Mouse (Mus musculus) kidney, adult 2 months (tissue): ENCODE data around the gene Pou6f1. TPM values are rescaled to one million over a fixed set of nuclear protein-coding genes. Genes with fewer than 3 reads are reported as not detected.
A peak's percentile ranks its signal among the peaks of the same experiment; 100 is the strongest.
"Not testable (repeated sequence)": the region's sequence is repeated elsewhere in the genome, so short reads cannot be mapped to it uniquely, and the experiment has no call there.

Source experiments
- DNase-seq: peaks from one replicate; pipeline ENCODE4 v3.0.0; 2021
- H3K27ac ChIP-seq: fragments of 200-500 bp; 2 replicates; pipeline ENCODE4 v1.5.1; 2012; ENCODE audit warnings: low read depth, low read length, control low read depth, inconsistent platforms; ENCODE audit not compliant: insufficient read depth
- H3K27me3 ChIP-seq: fragments of 200-500 bp; replicated peaks from 2 replicates; pipeline ENCODE4 v1.6.1; 2012; ENCODE audit warnings: mild to moderate bottlenecking, moderate library complexity, low read length, inconsistent platforms; ENCODE audit not compliant: control insufficient read depth, insufficient read depth
- H3K36me3 ChIP-seq: fragments of 200-500 bp; 2 replicates; pipeline ENCODE4 v1.6.1; 2012; ENCODE audit warnings: mild to moderate bottlenecking, moderate library complexity, low read length, inconsistent platforms; ENCODE audit not compliant: control insufficient read depth, insufficient read depth
- H3K4me1 ChIP-seq: fragments of 200-500 bp; 2 replicates; pipeline ENCODE4 v1.6.1; 2011; ENCODE audit warnings: low read length; ENCODE audit not compliant: control insufficient read depth, insufficient read depth
- H3K4me3 ChIP-seq: fragments of 200-500 bp; 2 replicates; pipeline ENCODE4 v1.5.1; 2011; ENCODE audit warnings: mild to moderate bottlenecking, low read depth, low read length, control low read depth; ENCODE audit not compliant: insufficient read depth
- CTCF ChIP-seq: fragments of 200-500 bp; conservative IDR thresholded peaks from 2 replicates; pipeline ENCODE4 v1.5.1; 2011; ENCODE audit warnings: low read depth, mild to moderate bottlenecking, control low read depth, low read length, moderate library complexity, mixed read lengths; ENCODE audit not compliant: insufficient read depth, insufficient read length
- POLR2A ChIP-seq: fragments of 200-500 bp; IDR thresholded peaks from one replicate; pipeline ENCODE4 v1.6.1; 2011; ENCODE audit warnings: low read depth, low read length, control low read depth
- WGBS: fragments of 180-500 bp; shearing (Covaris S2); methylation state at CpG from one replicate; pipeline ENCODE4 v1.1.7; 2018; 5-methylcytosine and 5-hydroxymethylcytosine counted together
- polyA plus RNA-seq: library from polyadenylated mRNA; depleted of rRNA; stranded (reverse); fragments of >200 nt; gene quantifications from 2 replicates; pipeline ENCODE4 v1.2.3, GENCODE M21; 2012

Gene Pou6f1
- polyA plus RNA-seq, 1 experiment: 28.5 TPM

DNA sequence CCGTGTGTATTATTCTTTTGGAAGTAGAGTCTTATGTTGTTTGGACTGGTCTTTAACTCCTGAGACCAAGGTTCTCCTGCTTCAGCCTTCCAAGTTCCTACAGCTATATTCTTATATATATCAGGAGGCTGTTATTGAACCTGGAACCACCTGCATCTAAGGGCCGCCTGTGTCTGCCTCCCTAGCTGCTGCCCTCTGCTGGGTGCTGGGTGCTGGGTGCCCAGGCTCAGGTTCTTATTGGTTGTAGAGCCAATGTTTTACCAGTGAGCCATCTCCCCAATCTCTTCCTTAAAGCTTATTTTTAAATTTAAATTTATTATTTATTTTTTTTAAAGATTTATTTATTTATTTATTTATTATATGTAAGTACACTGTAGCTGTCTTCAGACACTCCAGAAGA is 12.6 kb upstream of the Pou6f1 start:
- no peak overlapping the region for H3K27ac ChIP-seq
- peaks cover 1% of the 10 kb centered on the region; the same call in 1 of the 2 replicates for H3K36me3 ChIP-seq
- H3K27me3 ChIP-seq: no peaks in the 10 kb centered on the region
- WGBS: 70% methylated on average over 2 of the region's 2 CpGs
- TF ChIP-seq CTCF (peak; percentile 52), POLR2A (no peak)
- peak; percentile 45 for DNase-seq
- H3K4me3 ChIP-seq: no peak overlapping the region
- peaks cover 13% of the 10 kb centered on the region; the same call in 1 of the 2 replicates for H3K4me1 ChIP-seq

DNA sequence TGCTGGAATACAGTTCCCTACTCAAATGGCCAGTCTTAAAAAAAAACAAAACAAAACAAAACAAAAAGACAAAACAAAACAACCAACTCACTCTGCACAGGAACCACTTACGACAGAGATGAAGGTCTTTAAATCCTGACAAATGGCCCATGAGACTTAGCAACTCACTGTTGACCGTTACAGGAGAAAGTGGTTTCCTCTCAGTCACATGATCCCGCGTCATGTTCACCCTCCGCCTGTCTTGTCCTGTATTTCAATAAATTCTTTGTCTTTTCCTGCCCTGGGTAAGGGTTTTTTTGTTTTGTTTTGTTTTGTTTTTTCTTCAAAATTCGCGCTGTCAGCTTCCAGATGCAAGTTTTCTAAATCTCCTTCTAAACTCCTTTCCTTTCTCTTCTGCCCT is 12.2 kb upstream of the Pou6f1 start:
- Histone ChIP-seq H3K4me3 (no peak overlapping the region), H3K4me1 (peaks cover 13% of the 10 kb centered on the region; the same call in 1 of the 2 replicates), H3K27me3 (no peaks in the 10 kb centered on the region), H3K27ac (no peak overlapping the region), H3K36me3 (no peaks in the 10 kb centered on the region)
- TF ChIP-seq POLR2A (no peak), CTCF (no peak)
- DNase-seq: no peak
- 71% methylated on average over 7 of the region's 7 CpGs for WGBS

DNA sequence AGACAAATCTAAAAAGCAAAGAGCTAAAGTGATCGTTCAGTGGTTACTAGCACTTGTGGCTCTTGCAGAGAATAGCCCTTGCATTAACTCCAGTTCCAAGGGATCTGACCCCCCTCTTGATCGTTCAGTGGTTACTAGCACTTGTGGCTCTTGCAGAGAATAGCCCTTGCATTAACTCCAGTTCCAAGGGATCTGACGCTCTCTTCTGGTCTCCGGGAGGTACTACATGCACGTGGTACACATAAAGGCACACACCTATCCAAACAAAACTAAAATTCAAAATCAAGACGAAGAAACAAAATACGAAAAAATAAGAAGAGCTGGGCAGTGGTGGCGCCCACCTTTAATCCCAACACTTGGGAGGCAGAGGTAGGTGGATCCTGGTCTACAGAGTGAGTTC is 6.9 kb upstream of the Pou6f1 start:
- H3K27ac ChIP-seq, H3K27me3 ChIP-seq, H3K36me3 ChIP-seq, H3K4me3 ChIP-seq: not testable (repeated sequence)
- H3K4me1 ChIP-seq: peaks cover 14% of the 10 kb centered on the region
- TF ChIP-seq CTCF: peak; percentile 43
- 90% methylated on average over 8 of the region's 8 CpGs for WGBS
- DNase-seq: peak; percentile 59

DNA sequence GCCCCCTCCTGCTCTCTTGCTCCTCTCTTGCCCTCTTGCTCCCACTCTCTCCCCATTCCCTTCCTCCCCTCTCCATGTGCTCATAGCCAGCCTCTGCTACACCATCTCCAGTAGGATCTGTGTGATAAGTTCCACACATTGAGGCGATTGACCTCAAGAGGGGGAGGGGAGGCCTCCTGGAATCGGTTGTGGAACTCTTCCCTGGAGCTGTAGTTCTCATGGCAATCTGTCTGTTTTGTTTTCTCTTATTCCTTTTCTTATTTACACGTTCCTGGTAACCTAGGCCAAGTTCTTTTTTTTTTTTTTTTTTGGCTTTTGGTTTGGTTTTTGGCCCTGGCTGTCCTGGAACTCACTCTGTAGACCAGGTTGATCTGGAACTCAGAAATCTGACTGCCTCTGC is 1.9 kb upstream of the Pou6f1 start:
- Histone ChIP-seq H3K4me1 (peaks cover 27% of the 10 kb centered on the region), H3K27ac (peak overlapping the region; percentile 96), H3K27me3 (no peaks in the 10 kb centered on the region), H3K4me3 (no peak overlapping the region), H3K36me3 (no peaks in the 10 kb centered on the region)
- WGBS: 24% methylated on average over 3 of the region's 3 CpGs
- DNase-seq: peak; percentile 55
- no peak for TF ChIP-seq POLR2A

DNA sequence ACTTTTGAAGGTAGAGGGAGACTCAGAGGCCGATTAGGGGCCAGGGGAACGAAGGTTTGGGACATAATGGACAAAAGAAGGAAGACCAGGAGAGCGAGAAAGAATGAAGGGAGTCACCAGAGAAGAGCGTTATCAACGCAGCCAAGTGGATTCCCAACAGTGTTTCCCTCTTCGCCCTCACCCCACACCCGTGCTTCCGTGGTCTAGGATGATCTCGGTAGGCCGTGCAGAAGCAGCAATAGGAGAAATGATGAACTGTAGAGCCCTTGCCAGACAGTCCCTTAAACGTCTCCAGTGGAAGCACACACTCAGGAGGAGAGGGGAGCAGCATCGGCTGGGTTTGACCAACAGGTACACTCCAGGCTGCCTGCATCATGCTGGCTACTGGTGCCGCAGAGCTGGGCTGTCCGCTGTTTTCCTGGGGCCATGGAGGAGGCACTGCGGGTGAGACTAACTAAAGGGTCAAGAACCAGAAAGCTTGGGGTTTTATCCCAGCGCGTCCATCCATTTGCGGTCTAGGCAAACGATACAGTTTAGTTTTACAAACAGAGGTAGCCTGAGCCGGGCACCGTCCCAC is 1.0 kb upstream of the Pou6f1 start:
- H3K4me3 ChIP-seq: peak overlapping the region; percentile 67
- DNase-seq: no peak
- H3K36me3 ChIP-seq: no peaks in the 10 kb centered on the region
- TF ChIP-seq POLR2A (no peak), CTCF (no peak)
- H3K4me1 ChIP-seq: peaks cover 27% of the 10 kb centered on the region
- H3K27me3 ChIP-seq: no peaks in the 10 kb centered on the region
- WGBS: 44% methylated on average over 21 of the region's 21 CpGs
- peak overlapping the region; percentile 96 for H3K27ac ChIP-seq

DNA sequence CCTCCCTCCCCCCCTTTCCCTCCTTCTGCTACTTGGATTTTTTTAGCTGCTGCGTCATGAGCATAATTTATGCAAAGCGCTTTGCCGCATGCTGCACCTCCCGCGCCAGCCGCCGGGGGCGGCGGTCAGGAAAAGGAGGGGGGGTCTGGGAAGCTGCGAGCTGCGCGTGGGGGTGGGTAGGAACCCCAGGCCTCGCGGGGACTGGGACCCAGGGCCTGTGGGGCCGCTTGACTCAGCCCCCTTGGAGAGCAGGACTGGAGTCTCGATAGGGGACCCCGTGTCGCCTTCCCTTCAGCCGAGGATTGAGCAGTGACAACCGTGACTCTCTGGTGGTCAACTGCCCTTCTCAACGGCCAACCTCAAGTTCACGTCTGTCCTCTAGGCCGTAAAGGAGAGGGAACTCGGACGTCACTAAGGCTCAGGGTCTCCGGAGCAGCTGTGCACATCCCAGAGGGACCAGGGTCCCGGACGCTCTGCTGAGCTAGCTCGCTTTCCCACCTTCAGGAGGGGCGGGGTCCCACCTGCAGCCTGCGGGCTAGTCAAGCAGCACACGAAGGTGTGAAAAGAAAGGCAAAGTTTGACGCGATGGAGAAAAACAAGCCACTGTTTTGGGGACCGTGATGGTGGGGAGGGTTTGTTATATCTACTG is 387 bp upstream of the Pou6f1 start:
- 4% methylated on average over 35 of the region's 35 CpGs for WGBS
- Histone ChIP-seq H3K4me3 (peak overlapping the region; percentile 67), H3K27me3 (no peaks in the 10 kb centered on the region), H3K36me3 (no peaks in the 10 kb centered on the region), H3K27ac (peak overlapping the region; percentile 96), H3K4me1 (peaks cover 24% of the 10 kb centered on the region)
- DNase-seq: peak; percentile 89
- TF ChIP-seq POLR2A (no peak), CTCF (peak; percentile 49; the same call in 1 of the 2 replicates)

DNA sequence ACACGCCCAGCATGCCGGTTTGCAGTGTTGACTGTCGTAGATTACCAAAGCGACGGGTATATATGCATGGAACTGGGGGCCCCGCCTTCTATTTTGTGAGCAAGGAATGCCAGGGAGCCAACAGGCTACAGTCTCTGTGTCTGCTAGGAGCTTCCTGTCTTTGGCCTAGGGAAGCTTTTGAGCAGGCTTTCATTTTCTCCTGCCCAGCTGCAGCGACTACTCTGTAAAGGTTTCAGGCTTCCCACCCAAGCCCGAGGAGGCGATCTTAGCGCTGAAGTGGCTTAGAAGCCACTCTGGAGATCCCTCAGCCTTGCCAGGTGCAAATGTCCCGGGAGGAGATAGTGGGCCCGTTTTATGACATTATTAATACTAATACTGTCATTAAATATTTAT is 905 bp downstream of the Pou6f1 start:
- H3K4me3 ChIP-seq: peak overlapping the region; percentile 67
- no peaks in the 10 kb centered on the region for H3K27me3 ChIP-seq
- no peaks in the 10 kb centered on the region for H3K36me3 ChIP-seq
- peaks cover 24% of the 10 kb centered on the region for H3K4me1 ChIP-seq
- TF ChIP-seq POLR2A: no peak
- TF ChIP-seq CTCF: no peak
- H3K27ac ChIP-seq: peak overlapping the region; percentile 88
- peak; percentile 74 for DNase-seq
- WGBS: 1% methylated on average over 12 of the region's 12 CpGs
